Mouse (Mus musculus): ENCODE results near the gene Gdf7. TPM values are rescaled to one million over a fixed set of nuclear protein-coding genes. Genes with fewer than 3 reads are reported as not detected.
A peak's percentile ranks its signal among the peaks of the same experiment; 100 is the strongest.

The Gdf7 gene
- polyA plus RNA-seq, 1 experiment from 2014 or later = 0.19 TPM

GRCm38 (mm10) chr12:8301011-8301814, 541 bp downstream of the Gdf7 start:
- no peak overlapping the region for H3K27ac ChIP-seq
- H3K36me3 ChIP-seq (replicated peaks) = no peaks in the 10 kb centered on the region
- 3% methylated on average over 46 of the region's 46 CpGs for WGBS
- H3K4me3 ChIP-seq = peak overlapping the region; percentile 44
- peaks cover 90% of the 10 kb centered on the region for H3K27me3 ChIP-seq (replicated peaks)
- H3K9me3 ChIP-seq = no peaks in the 10 kb centered on the region
- H3K4me1 ChIP-seq = peaks cover 27% of the 10 kb centered on the region
- ATAC-seq (replicated peaks) = peak; percentile 24
- peak overlapping the region; percentile 72 for H3K4me2 ChIP-seq
- peak overlapping the region; percentile 37; the same call in 1 of the 2 replicates for H3K9ac ChIP-seq

- no peaks in the 10 kb centered on the region for H3K9me3 ChIP-seq
- H3K27me3 ChIP-seq (replicated peaks) = peaks cover 89% of the 10 kb centered on the region
- peaks cover 27% of the 10 kb centered on the region for H3K4me1 ChIP-seq
- ATAC-seq (replicated peaks) = no peak
- H3K27ac ChIP-seq = no peak overlapping the region
- WGBS = 35% methylated on average over 5 of the region's 5 CpGs
- H3K36me3 ChIP-seq (replicated peaks) = no peaks in the 10 kb centered on the region
- no peak overlapping the region for H3K4me3 ChIP-seq
- H3K9ac ChIP-seq = no peak overlapping the region
- no peak overlapping the region for H3K4me2 ChIP-seq
Observed at GRCm38 (mm10) chr12:8300521-8300920, 1.2 kb downstream of the Gdf7 start.

- ATAC-seq (replicated peaks) = no peak
- H3K4me2 ChIP-seq = no peak overlapping the region
- peaks cover 27% of the 10 kb centered on the region for H3K4me1 ChIP-seq
- WGBS = 12% methylated on average over 10 of the region's 10 CpGs
- peaks cover 89% of the 10 kb centered on the region for H3K27me3 ChIP-seq (replicated peaks)
- H3K4me3 ChIP-seq = no peak overlapping the region
- no peak overlapping the region for H3K9ac ChIP-seq
- H3K9me3 ChIP-seq = no peaks in the 10 kb centered on the region
- H3K36me3 ChIP-seq (replicated peaks) = no peaks in the 10 kb centered on the region
- no peak overlapping the region for H3K27ac ChIP-seq
Observed at GRCm38 (mm10) chr12:8300111-8300480, 1.7 kb downstream of the Gdf7 start.

- no peaks in the 10 kb centered on the region for H3K9me3 ChIP-seq
- peaks cover 27% of the 10 kb centered on the region for H3K4me1 ChIP-seq
- no peak overlapping the region for H3K4me2 ChIP-seq
- no peak overlapping the region for H3K27ac ChIP-seq
- 4% methylated on average over 34 of the region's 34 CpGs for WGBS
- H3K27me3 ChIP-seq (replicated peaks) = peaks cover 90% of the 10 kb centered on the region
- H3K4me3 ChIP-seq = no peak overlapping the region
- H3K36me3 ChIP-seq (replicated peaks) = no peaks in the 10 kb centered on the region
- no peak overlapping the region for H3K9ac ChIP-seq
- ATAC-seq (replicated peaks) = no peak
Observed at GRCm38 (mm10) chr12:8299143-8300110, 2.3 kb downstream of the Gdf7 start.

- ATAC-seq (replicated peaks) = peak; percentile 7; the same call in 1 of the 2 replicates
- peaks cover 88% of the 10 kb centered on the region for H3K27me3 ChIP-seq (replicated peaks)
- WGBS = under 1% methylated on average over 75 of the region's 85 CpGs
- no peaks in the 10 kb centered on the region for H3K36me3 ChIP-seq (replicated peaks)
- no peak overlapping the region for H3K27ac ChIP-seq
- peak overlapping the region; percentile 62 for H3K4me2 ChIP-seq
- no peak overlapping the region for H3K9ac ChIP-seq
- no peaks in the 10 kb centered on the region for H3K9me3 ChIP-seq
- H3K4me1 ChIP-seq = peaks cover 27% of the 10 kb centered on the region
- H3K4me3 ChIP-seq = peak overlapping the region; percentile 39
Observed at GRCm38 (mm10) chr12:8298361-8299142, 3.2 kb downstream of the Gdf7 start.

- Histone ChIP-seq H3K9ac (no peak overlapping the region), H3K36me3 (replicated peaks) (no peaks in the 10 kb centered on the region), H3K4me2 (peak overlapping the region; percentile 62), H3K9me3 (no peaks in the 10 kb centered on the region), H3K4me3 (peak overlapping the region; percentile 39), H3K27me3 (replicated peaks) (peaks cover 82% of the 10 kb centered on the region), H3K27ac (no peak overlapping the region), H3K4me1 (peaks cover 27% of the 10 kb centered on the region)
- peak; percentile 11; the same call in 1 of the 2 replicates for ATAC-seq (replicated peaks)
- WGBS = 8% methylated on average over 34 of the region's 34 CpGs
Observed at GRCm38 (mm10) chr12:8297586-8298214, 4.1 kb downstream of the Gdf7 start.

GRCm38 (mm10) chr12:8296154-8296553, 5.6 kb downstream of the Gdf7 start:
- Histone ChIP-seq H3K27ac (no peak overlapping the region), H3K9ac (no peak overlapping the region), H3K9me3 (no peaks in the 10 kb centered on the region), H3K27me3 (replicated peaks) (peaks cover 66% of the 10 kb centered on the region), H3K4me3 (no peak overlapping the region), H3K36me3 (replicated peaks) (no peaks in the 10 kb centered on the region), H3K4me2 (no peak overlapping the region), H3K4me1 (peaks cover 25% of the 10 kb centered on the region)
- 83% methylated on average over 2 of the region's 2 CpGs for WGBS
- ATAC-seq (replicated peaks) = no peak

GRCm38 (mm10) chr12:8295307-8295913, 6.3 kb downstream of the Gdf7 start:
- no peaks in the 10 kb centered on the region for H3K36me3 ChIP-seq (replicated peaks)
- 62% methylated on average over 6 of the region's 6 CpGs for WGBS
- ATAC-seq (replicated peaks) = no peak
- H3K27me3 ChIP-seq (replicated peaks) = peaks cover 59% of the 10 kb centered on the region
- no peak overlapping the region for H3K4me2 ChIP-seq
- H3K9me3 ChIP-seq = no peaks in the 10 kb centered on the region
- no peak overlapping the region for H3K27ac ChIP-seq
- H3K9ac ChIP-seq = no peak overlapping the region
- peaks cover 27% of the 10 kb centered on the region for H3K4me1 ChIP-seq
- no peak overlapping the region for H3K4me3 ChIP-seq

- Histone ChIP-seq H3K4me3 (no peak overlapping the region), H3K27ac (0 out of 2 replicates have a peak overlapping the region, but pooled peaks have one; percentile 26), H3K36me3 (replicated peaks) (no peaks in the 10 kb centered on the region), H3K9ac (peak overlapping the region; percentile 18; the same call in 1 of the 2 replicates), H3K4me2 (peak overlapping the region; percentile 38), H3K4me1 (peaks cover 15% of the 10 kb centered on the region), H3K27me3 (replicated peaks) (peaks cover 23% of the 10 kb centered on the region), H3K9me3 (no peaks in the 10 kb centered on the region)
- WGBS = 30% methylated on average over 15 of the region's 15 CpGs
- ATAC-seq (replicated peaks) = peak; percentile 79
Observed at GRCm38 (mm10) chr12:8291157-8291853, 10.4 kb downstream of the Gdf7 start.

GRCm38 (mm10) chr12:8289499-8289898, 12.3 kb downstream of the Gdf7 start:
- no peak overlapping the region for H3K27ac ChIP-seq
- no peak for ATAC-seq (replicated peaks)

More at GRCm38 (mm10) chr12:8289499-8289898, 12.3 kb downstream of the Gdf7 start:
- Histone ChIP-seq H3K36me3 (replicated peaks) (no peaks in the 10 kb centered on the region), H3K4me3 (no peak overlapping the region), H3K9me3 (no peaks in the 10 kb centered on the region), H3K9ac (no peak overlapping the region), H3K4me2 (no peak overlapping the region), H3K4me1 (peaks cover 15% of the 10 kb centered on the region), H3K27me3 (replicated peaks) (peaks cover 9% of the 10 kb centered on the region; the same call in 1 of the 2 replicates)
- 95% methylated on average over 8 of the region's 8 CpGs for WGBS

Data from midbrain, embryonic 15.5 days (tissue).